Mouse (Mus musculus): Measurements from ENCODE around the gene Tcp11. TPM values are rescaled to one million over a fixed set of nuclear protein-coding genes. Genes with fewer than 3 reads are reported as not detected.

Tcp11 gene
- polyA plus RNA-seq (2015; fragmentation: Nextera tagmentation; extraction: Ambion mirVana), result 0.15 and 0.22 TPM in 2 replicates

DNA sequence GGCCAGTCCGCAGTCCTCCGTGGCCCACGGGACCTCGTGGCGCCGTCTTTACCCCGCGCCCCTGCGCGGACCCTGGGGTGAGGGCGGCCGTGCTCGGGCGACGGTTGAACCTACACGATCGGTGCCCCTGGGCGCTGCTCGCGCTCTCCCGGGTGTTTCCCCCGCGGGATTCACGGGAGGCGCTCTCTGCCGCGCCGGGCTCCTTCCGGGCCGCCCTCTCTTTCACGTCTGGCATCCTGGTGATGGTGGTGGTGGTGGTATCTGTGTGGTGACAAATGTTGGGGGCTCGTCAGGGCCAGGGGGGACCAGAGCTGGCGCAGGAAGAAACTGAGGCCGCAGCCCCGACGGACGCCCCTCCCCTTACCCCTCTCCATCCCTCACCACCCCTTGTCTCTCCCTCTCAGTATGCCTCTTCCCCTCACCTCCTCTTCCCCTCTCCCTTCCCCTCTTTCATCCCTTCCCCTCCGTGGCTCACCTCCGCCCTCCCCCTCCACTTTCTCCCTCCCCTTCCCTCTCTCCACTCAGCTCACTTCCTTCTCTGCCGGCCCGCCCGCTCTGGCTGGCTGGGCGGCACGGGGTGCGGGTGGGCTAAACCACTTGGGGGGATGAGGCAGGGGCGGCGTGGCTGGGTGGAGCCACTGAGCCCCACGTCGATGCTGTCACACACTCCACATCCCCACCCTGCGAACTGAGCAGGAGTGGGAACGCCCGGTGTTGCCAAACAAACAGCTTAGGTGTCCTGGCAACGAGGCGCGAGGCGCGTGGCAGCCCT lies at the start of gene Tcp11:
Gene Tcp11, minus strand, starts transcription at position 595 of the 772 bp plus-strand sequence.
- Histone ChIP-seq H3K27ac (no peak within 1 kb of the TSS), H3K9me3 (replicated peaks) (no peaks in the 10 kb centered on the region), H3K4me1 (replicated peaks) (peaks cover 31% of the 10 kb centered on the region), H3K4me2 (peak within 1 kb of the TSS; percentile 92), H3K9ac (peak within 1 kb of the TSS; percentile 65), H3K27me3 (peaks cover 16% of the 10 kb centered on the region), H3K36me3 (no peaks in the 10 kb centered on the region), H3K4me3 (replicated peaks) (peak within 1 kb of the TSS; percentile 65)
- WGBS (ENCODE audit: insufficient replicate concordance), result 2% methylated on average over 55 of the region's 57 CpGs
- ATAC-seq (ENCODE audit: low read depth) (peak; percentile 31; the same call in 1 of the 2 replicates), DNase-seq (peak; percentile 15)

DNA sequence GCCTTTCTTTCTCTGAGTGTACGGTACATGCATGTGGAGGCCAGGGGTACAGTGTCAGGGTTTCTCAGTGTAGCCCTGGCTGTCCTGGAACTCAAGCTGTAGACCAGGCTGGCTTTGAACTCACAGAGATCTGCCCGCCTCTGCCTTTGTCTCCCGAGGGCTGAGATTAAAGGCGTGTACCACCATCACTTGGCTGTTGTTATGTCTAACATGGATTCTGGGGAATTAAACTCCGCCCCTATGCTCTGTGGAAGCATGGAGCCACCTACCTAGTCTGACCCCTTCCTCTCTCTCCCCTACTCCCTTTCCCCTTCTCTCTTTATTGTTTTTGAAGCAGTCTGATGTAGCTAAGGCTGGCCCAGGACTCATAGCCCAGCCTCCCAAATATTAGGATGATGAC lies 49.4 kb upstream of the Tcp11 start:
- no peaks in the 10 kb centered on the region for H3K9me3 ChIP-seq (replicated peaks)
- no peaks in the 10 kb centered on the region for H3K36me3 ChIP-seq
- H3K4me3 ChIP-seq (replicated peaks), result no peak overlapping the region
- no peaks in the 10 kb centered on the region for H3K4me1 ChIP-seq (replicated peaks)
- DNase-seq (no peak), ATAC-seq (ENCODE audit: low read depth) (no peak)
- peaks cover 5% of the 10 kb centered on the region; the same call in 1 of the 2 replicates for H3K27me3 ChIP-seq
- no peak overlapping the region for H3K27ac ChIP-seq
- no peak overlapping the region for H3K4me2 ChIP-seq
- 63% methylated on average over 5 of the region's 5 CpGs for WGBS (ENCODE audit: insufficient replicate concordance)
- H3K9ac ChIP-seq, result no peak overlapping the region

DNA sequence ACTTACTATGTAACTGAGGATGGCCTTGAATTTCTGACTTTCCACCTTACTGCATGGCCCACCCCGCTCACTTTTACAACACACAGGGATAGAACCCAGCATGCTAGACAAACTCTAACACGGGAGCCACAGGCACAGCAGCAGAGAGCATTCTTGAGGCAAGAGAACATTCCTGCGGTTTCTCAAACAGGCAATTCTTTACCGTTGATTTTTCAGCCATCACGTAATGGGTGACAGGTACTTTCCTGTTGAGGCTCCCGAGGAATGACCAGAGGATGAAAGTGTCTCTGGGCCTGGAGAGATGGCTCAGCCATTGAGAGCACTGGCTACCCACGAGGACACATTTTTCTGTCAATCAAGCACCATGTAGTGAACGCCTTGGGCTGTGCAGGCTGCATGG lies 43.9 kb upstream of the Tcp11 start:
- no peaks in the 10 kb centered on the region for H3K9me3 ChIP-seq (replicated peaks)
- no peak overlapping the region for H3K4me3 ChIP-seq (replicated peaks)
- H3K9ac ChIP-seq, result no peak overlapping the region
- H3K36me3 ChIP-seq, result no peaks in the 10 kb centered on the region
- H3K4me1 ChIP-seq (replicated peaks), result no peaks in the 10 kb centered on the region
- no peak for DNase-seq
- no peak for ATAC-seq (ENCODE audit: low read depth)
- 39% methylated on average over 8 of the region's 8 CpGs for WGBS (ENCODE audit: insufficient replicate concordance)
- H3K27me3 ChIP-seq, result no peaks in the 10 kb centered on the region; the same call in 1 of the 2 replicates
- H3K4me2 ChIP-seq, result no peak overlapping the region
- H3K27ac ChIP-seq, result no peak overlapping the region

DNA sequence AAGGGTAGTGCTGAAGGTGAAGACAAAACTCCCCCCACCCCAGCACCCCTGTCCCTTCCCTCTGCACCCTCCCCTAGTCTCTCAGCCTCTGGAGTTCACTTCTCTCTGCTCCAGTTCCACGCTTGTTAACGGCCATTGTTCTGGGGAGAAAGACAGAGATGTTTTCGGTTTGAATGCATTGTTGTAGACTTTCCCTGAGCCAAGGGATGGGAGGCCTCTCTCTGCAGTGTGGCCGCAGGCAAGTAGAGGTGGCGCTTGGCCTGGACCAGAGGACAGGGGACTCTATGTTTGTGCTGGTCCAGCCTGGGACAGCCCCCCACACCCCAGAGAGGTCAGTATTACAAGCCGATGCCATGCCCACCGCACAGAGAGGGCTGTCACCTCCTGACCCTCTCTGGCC lies 43.2 kb upstream of the Tcp11 start:
- Histone ChIP-seq H3K4me3 (replicated peaks) (no peak overlapping the region), H3K9me3 (replicated peaks) (no peaks in the 10 kb centered on the region), H3K4me1 (replicated peaks) (no peaks in the 10 kb centered on the region), H3K27ac (no peak overlapping the region), H3K36me3 (no peaks in the 10 kb centered on the region), H3K27me3 (no peaks in the 10 kb centered on the region; the same call in 1 of the 2 replicates), H3K4me2 (no peak overlapping the region), H3K9ac (no peak overlapping the region)
- 53% methylated on average over 7 of the region's 7 CpGs for WGBS (ENCODE audit: insufficient replicate concordance)
- DNase-seq (no peak), ATAC-seq (ENCODE audit: low read depth) (no peak)

DNA sequence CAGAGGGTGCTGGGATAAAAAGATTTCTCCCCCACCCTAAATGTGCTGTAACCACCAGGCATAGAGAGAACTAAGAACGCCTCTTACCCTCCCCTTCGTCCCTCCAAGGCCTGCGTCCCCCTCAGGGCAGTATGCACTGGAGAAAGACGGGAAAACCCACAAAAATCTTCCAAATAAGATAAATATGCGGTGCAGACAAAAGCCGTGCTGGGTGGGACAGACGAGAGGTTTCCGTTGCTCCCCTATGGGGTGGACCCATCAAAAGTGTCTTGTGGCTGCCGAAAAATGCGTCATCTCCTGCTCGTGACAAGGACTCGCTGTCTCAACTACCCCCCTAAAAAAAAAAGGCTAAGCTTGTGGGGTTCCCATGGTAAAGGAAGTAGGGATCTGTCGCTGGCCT lies 42.5 kb upstream of the Tcp11 start:
- DNase-seq (no peak), ATAC-seq (ENCODE audit: low read depth) (no peak)
- Histone ChIP-seq H3K4me1 (replicated peaks) (no peaks in the 10 kb centered on the region), H3K9me3 (replicated peaks) (no peaks in the 10 kb centered on the region), H3K4me2 (no peak overlapping the region), H3K9ac (no peak overlapping the region), H3K4me3 (replicated peaks) (no peak overlapping the region), H3K27ac (no peak overlapping the region), H3K27me3 (peaks cover 5% of the 10 kb centered on the region), H3K36me3 (no peaks in the 10 kb centered on the region)
- WGBS (ENCODE audit: insufficient replicate concordance), result 56% methylated on average over 13 of the region's 13 CpGs

DNA sequence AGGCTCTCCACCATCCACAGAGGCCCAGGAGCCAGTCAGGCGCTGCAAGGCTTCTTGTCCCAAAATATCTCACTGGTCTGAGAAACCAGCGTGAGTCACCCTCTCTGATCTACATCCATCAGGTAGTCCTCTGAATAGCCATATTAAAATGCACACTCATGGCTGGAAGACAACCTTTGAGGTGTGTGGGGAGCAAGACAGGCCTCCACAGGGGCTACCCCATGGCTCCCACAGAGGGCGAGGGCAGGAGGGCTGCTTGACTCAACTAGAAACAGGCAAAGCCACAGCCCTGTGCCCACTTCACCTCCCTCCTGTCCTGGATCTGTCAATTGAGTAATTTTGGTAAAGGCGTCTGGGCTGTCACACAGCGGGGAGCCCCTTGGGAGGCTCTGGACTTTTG lies 40.0 kb upstream of the Tcp11 start:
- no peaks in the 10 kb centered on the region for H3K36me3 ChIP-seq
- no peak overlapping the region for H3K27ac ChIP-seq
- ATAC-seq (ENCODE audit: low read depth) (no peak), DNase-seq (no peak)
- H3K9me3 ChIP-seq (replicated peaks), result no peaks in the 10 kb centered on the region
- WGBS (ENCODE audit: insufficient replicate concordance), result 67% methylated on average over 5 of the region's 5 CpGs
- peaks cover 15% of the 10 kb centered on the region for H3K27me3 ChIP-seq
- H3K4me2 ChIP-seq, result no peak overlapping the region
- no peak overlapping the region for H3K4me3 ChIP-seq (replicated peaks)
- H3K9ac ChIP-seq, result no peak overlapping the region
- no peaks in the 10 kb centered on the region for H3K4me1 ChIP-seq (replicated peaks)

DNA sequence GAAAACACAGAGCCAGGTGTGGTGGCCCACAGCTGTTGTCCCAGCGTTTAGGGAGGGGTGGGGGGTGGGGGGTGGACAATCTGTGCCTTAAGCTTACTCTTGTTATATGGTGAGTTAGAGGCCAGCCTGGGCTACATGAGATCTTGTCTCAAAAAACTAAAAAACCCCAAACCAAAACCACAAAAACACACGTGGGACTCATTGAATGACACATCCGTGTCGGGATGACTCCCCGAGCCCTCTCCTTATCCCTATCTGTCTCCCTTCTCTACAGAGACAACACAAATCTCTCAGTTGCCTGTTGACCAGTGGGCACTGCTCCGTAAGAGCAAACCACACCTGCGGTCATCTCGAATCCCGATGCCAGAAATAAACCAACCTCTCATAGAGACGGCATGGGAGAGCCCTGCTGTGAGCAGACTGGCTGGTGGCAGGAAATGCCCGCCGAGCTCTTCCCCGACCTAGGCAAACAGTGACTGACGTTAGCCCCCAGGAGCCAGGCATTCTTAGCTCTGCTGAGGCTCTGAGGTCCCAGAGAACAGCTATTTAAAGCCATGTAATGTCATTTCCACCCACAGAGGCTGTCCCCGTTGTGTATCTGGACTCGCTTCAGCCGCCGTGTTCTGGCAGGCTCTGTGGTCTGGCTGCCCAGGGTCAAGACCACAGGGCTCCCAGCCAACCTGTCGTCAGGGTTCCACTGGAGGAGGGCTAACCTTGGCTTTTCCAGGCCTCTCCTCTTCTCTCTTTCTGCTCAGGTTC lies 37.2 kb upstream of the Tcp11 start:
- Histone ChIP-seq H3K4me3 (replicated peaks) (no peak overlapping the region), H3K4me2 (no peak overlapping the region), H3K27ac (no peak overlapping the region), H3K36me3 (no peaks in the 10 kb centered on the region), H3K27me3 (peaks cover 15% of the 10 kb centered on the region), H3K4me1 (replicated peaks) (no peaks in the 10 kb centered on the region), H3K9me3 (replicated peaks) (no peaks in the 10 kb centered on the region), H3K9ac (no peak overlapping the region)
- no peak for ATAC-seq (ENCODE audit: low read depth)
- WGBS (ENCODE audit: insufficient replicate concordance), result 12% methylated on average over 19 of the region's 19 CpGs
- DNase-seq, result no peak

DNA sequence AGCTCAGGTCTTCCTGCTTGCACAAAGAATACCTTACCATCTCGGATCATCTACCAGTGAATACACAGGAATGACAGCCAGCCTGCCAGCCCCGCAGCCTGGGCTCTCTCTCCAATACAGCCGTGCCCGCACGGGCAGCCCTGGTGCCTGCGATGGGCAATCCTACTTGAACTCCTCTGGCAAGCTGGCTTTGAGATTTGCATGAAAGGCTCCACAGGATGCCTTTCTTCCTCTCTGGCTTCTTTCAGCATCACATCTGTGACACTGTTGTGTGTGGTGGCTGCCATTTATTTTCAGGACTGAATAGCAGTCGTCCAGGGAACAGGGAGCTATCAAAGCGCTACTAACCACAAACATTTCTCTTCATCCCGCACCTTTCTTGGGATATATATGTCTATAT lies 35.9 kb upstream of the Tcp11 start:
- 76% methylated on average over 9 of the region's 9 CpGs for WGBS (ENCODE audit: insufficient replicate concordance)

DNA sequence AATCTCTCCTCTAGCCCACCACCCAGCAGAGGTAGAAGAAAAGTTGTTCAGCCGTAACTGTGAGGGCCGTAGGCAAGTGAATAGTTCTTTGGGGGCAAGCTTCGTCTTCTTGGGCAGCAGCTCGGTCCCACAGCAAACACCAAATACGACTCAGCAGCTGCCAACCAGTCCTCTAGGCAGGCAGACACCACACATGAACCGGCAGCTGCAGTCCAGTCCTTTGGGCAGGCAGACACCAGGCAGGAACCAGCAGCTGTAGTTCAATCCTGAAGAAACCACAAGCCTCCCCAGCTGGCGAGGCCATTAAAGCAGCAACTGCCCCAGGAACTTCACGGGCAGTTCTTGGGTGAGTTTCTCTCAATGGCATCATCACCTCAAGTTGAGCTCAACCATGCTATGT lies 31.8 kb upstream of the Tcp11 start:
- Histone ChIP-seq H3K27me3 (peaks cover 6% of the 10 kb centered on the region), H3K9ac (no peak overlapping the region), H3K9me3 (replicated peaks) (no peaks in the 10 kb centered on the region), H3K36me3 (no peaks in the 10 kb centered on the region), H3K4me3 (replicated peaks) (no peak overlapping the region), H3K4me1 (replicated peaks) (no peaks in the 10 kb centered on the region), H3K27ac (no peak overlapping the region), H3K4me2 (no peak overlapping the region)
- DNase-seq (no peak), ATAC-seq (ENCODE audit: low read depth) (no peak)
- whole genome bisulfite sequencing (ENCODE audit: insufficient replicate concordance), result 69% methylated on average over 8 of the region's 8 CpGs

More for the DNA sequence above, 35.9 kb upstream of the Tcp11 start:
- Histone ChIP-seq H3K4me2 (no peak overlapping the region), H3K36me3 (no peaks in the 10 kb centered on the region), H3K4me3 (replicated peaks) (no peak overlapping the region), H3K4me1 (replicated peaks) (no peaks in the 10 kb centered on the region), H3K9me3 (replicated peaks) (no peaks in the 10 kb centered on the region), H3K9ac (no peak overlapping the region), H3K27me3 (peaks cover 15% of the 10 kb centered on the region), H3K27ac (no peak overlapping the region)
- ATAC-seq (ENCODE audit: low read depth) (no peak), DNase-seq (no peak)

DNA sequence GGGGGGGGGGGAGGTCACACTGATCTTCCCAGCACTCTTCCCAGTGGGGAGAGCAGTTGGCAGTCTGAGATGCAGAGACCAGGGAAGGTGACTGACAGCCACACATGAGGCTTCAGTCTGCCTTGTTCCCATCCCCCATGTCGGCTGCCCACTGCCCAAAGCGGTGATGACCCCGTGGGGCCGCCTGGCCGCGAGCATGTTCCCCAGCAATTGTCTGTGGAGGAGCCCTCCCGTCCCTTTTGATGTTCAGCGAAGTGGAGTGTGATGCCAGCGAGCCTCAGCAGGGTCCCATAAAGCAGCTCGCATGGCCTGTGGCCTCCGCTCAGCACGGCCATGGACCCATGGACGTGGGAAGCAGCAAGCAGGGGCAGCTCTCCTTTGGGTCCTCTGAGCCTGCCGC lies 26.8 kb upstream of the Tcp11 start:
- Histone ChIP-seq H3K36me3 (no peaks in the 10 kb centered on the region), H3K9me3 (replicated peaks) (no peaks in the 10 kb centered on the region), H3K4me3 (replicated peaks) (no peak overlapping the region), H3K4me2 (no peak overlapping the region), H3K27ac (no peak overlapping the region), H3K9ac (no peak overlapping the region), H3K4me1 (replicated peaks) (no peaks in the 10 kb centered on the region), H3K27me3 (0 out of 2 replicates have a peak, but pooled peaks cover 3% of the 10 kb centered on the region)
- WGBS (ENCODE audit: insufficient replicate concordance), result 32% methylated on average over 14 of the region's 14 CpGs
- DNase-seq (no peak), ATAC-seq (ENCODE audit: low read depth) (no peak)

DNA sequence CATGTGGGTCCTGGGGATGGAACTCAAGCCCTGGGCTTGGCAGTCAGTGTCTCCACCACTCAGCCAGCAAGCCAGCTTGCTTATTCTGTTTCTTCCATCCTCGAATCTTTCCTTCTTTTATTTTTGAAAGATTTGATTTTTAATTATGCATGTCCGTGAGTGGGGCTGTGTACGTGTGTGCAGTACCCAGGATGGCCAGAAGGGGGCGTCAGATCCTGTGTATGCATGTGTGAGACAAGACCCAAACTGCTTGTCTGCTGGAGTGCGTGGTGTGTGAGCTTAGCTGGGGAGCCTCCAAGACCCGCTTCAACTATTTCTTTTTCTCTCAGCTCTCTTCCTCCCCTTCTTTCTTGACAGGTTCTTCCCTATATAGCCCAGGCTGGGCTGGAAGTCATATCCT lies 25.9 kb upstream of the Tcp11 start:
- no peak overlapping the region for H3K4me3 ChIP-seq (replicated peaks)
- no peaks in the 10 kb centered on the region for H3K36me3 ChIP-seq
- 0 out of 2 replicates have a peak, but pooled peaks cover 3% of the 10 kb centered on the region for H3K27me3 ChIP-seq
- no peak overlapping the region for H3K4me2 ChIP-seq
- H3K4me1 ChIP-seq (replicated peaks), result no peaks in the 10 kb centered on the region
- no peaks in the 10 kb centered on the region for H3K9me3 ChIP-seq (replicated peaks)
- H3K9ac ChIP-seq, result no peak overlapping the region
- 60% methylated on average over 6 of the region's 6 CpGs for WGBS (ENCODE audit: insufficient replicate concordance)
- ATAC-seq (ENCODE audit: low read depth), result no peak
- H3K27ac ChIP-seq, result no peak overlapping the region
- no peak for DNase-seq

Measured in liver, embryonic 13.5 days (tissue).